Mouse (Mus musculus) spleen, adult 2 months (tissue): Measurements from ENCODE around the gene Nol11.
"Not testable (repeated sequence)": the region's sequence is repeated elsewhere in the genome, so short reads cannot be mapped to it uniquely, and the experiment has no call there.

Experiments
- CTCF ChIP-seq: fragments of 200-500 bp; IDR thresholded peaks from 2 replicates; pipeline ENCODE4 v1.5.1; 2011; ENCODE audit warnings: mild to moderate bottlenecking, inconsistent platforms; ENCODE audit not compliant: insufficient read depth, insufficient read length, insufficient replicate concordance; ENCODE audit errors: extremely low read depth
- POLR2A ChIP-seq: fragments of 200-500 bp; IDR thresholded peaks from 2 replicates; pipeline ENCODE4 v1.6.1; 2011; ENCODE audit warnings: low read depth, low read length, inconsistent platforms

GRCm38 (mm10) chr11:107126716-107127115 lies 62.5 kb downstream of the Nol11 start:
- not testable (repeated sequence) for TF ChIP-seq POLR2A, CTCF
